8 mouse cellular contexts compared by ENCODE assay signal in genomic region chr9:121950418-121951113, GRCm38 (mm10). TPM values are rescaled to one million over a fixed set of nuclear protein-coding genes. Genes with fewer than 3 reads are reported as not detected.
DNase-seq lines count a peak whose midpoint lies in the region; ATAC-seq lines count a peak whose summit lies in the region.

Fam198a (plus strand) TSS chr9:121950988.

- H3K4me2 ChIP-seq in forebrain, embryonic 16.5 days (ENCODE audit: low read length): peak within 1 kb of the TSS; percentile 47
- peak within 1 kb of the TSS; percentile 31 for H3K4me2 ChIP-seq in limb, embryonic 11.5 days (ENCODE audit: low read depth, severe bottlenecking)
- H3K4me2 ChIP-seq in midbrain, embryonic 11.5 days: no peak within 1 kb of the TSS; the same call in 1 of the 2 replicates

- H3K4me3 ChIP-seq in forebrain, embryonic 16.5 days (replicated peaks; ENCODE audit: low read length): peak within 1 kb of the TSS; percentile 21
- peak within 1 kb of the TSS; percentile 5; the same call in 1 of the 2 replicates for H3K4me3 ChIP-seq in limb, embryonic 11.5 days (ENCODE audit: low read depth, low read length)
- H3K4me3 ChIP-seq in midbrain, embryonic 11.5 days (ENCODE audit: low read depth, low read length): no peak within 1 kb of the TSS

- no peaks in the 10 kb centered on the region for H3K27me3 ChIP-seq in forebrain, embryonic 16.5 days (replicated peaks; ENCODE audit: control insufficient read depth, insufficient read depth, low read length)
- H3K27me3 ChIP-seq in limb, embryonic 11.5 days (ENCODE audit: control insufficient read depth, insufficient read depth, low read length): no peaks in the 10 kb centered on the region
- no peaks in the 10 kb centered on the region for H3K27me3 ChIP-seq in midbrain, embryonic 11.5 days (ENCODE audit: control insufficient read depth, insufficient read depth, low read length)

- peak within 1 kb of the TSS; percentile 51; the same call in 1 of the 2 replicates for H3K27ac ChIP-seq in forebrain, embryonic 16.5 days (ENCODE audit: low read length)
- no peak within 1 kb of the TSS for H3K27ac ChIP-seq in limb, embryonic 11.5 days (replicated peaks; ENCODE audit: low read depth, low read length)
- H3K27ac ChIP-seq in midbrain, embryonic 11.5 days (ENCODE audit: low read depth, low read length): no peak within 1 kb of the TSS

- no peaks in the 10 kb centered on the region for H3K9me3 ChIP-seq in forebrain, embryonic 16.5 days (ENCODE audit: control insufficient read depth, low read length)
- no peaks in the 10 kb centered on the region for H3K9me3 ChIP-seq in limb, embryonic 11.5 days (ENCODE audit: control insufficient read depth, low read length)
- H3K9me3 ChIP-seq in midbrain, embryonic 11.5 days (ENCODE audit: control insufficient read depth, low read length): no peaks in the 10 kb centered on the region

- peak; percentile 94 for ATAC-seq in forebrain, embryonic 16.5 days
- peak; percentile 73 to 83 for ATAC-seq in hematopoietic stem cell, adult 5-6 weeks (replicated peaks in 1 of 2; ENCODE audit: insufficient read depth in 1 of 2, low FRiP score in 2 of 2, low TSS enrichment in 1 of 2, low read depth in 1 of 2, poor library complexity in 2 of 2, severe bottlenecking in 2 of 2)
- peak; percentile 75 for ATAC-seq in limb, embryonic 11.5 days (ENCODE audit: insufficient number of reproducible peaks, low FRiP score, low TSS enrichment, low read depth)
- ATAC-seq in midbrain, embryonic 11.5 days (ENCODE audit: low FRiP score): peak; percentile 65; the same call in 1 of the 2 replicates

- peak; percentile 48 for DNase-seq in ZHBTc4 (ENCODE audit: low read depth, low spot score)
- DNase-seq in cerebellum, adult 11 months: peak; percentile 41
- DNase-seq in limb, embryonic 11.5 days (ENCODE audit: low spot score): peak; percentile 51
- no peak for DNase-seq in midbrain, embryonic 11.5 days (ENCODE audit: low spot score, missing footprints)
- peak; percentile 78 for DNase-seq in urinary bladder, postnatal 14 days (ENCODE audit: low spot score)
- DNase-seq in left cerebral cortex, adult 9 months (ENCODE audit: low spot score in 2 of 2): no peak

- WGBS in forebrain, embryonic 16.5 days: 4% methylated on average over 14 of the region's 14 CpGs
- WGBS in limb, embryonic 11.5 days: 14% methylated on average over 14 of the region's 14 CpGs
- WGBS in midbrain, embryonic 11.5 days: 11% methylated on average over 14 of the region's 14 CpGs

- H3K4me1 ChIP-seq in forebrain, embryonic 16.5 days (replicated peaks; ENCODE audit: control insufficient read depth, insufficient read depth, low read length): peaks cover 11% of the 10 kb centered on the region
- no peaks in the 10 kb centered on the region for H3K4me1 ChIP-seq in limb, embryonic 11.5 days (ENCODE audit: control insufficient read depth, insufficient read depth, low read length)
- H3K4me1 ChIP-seq in midbrain, embryonic 11.5 days (ENCODE audit: control insufficient read depth, insufficient read depth, low read length): peaks cover 6% of the 10 kb centered on the region

- H3K36me3 ChIP-seq in forebrain, embryonic 16.5 days (ENCODE audit: control insufficient read depth, insufficient read depth): no peaks in the 10 kb centered on the region
- H3K36me3 ChIP-seq in limb, embryonic 11.5 days (ENCODE audit: control insufficient read depth, insufficient read depth, low read length): no peaks in the 10 kb centered on the region
- H3K36me3 ChIP-seq in midbrain, embryonic 11.5 days (ENCODE audit: control insufficient read depth, insufficient read depth, low read length): no peaks in the 10 kb centered on the region

- H3K9ac ChIP-seq in forebrain, embryonic 16.5 days (replicated peaks; ENCODE audit: low read depth, low read length): peak within 1 kb of the TSS; percentile 35
- H3K9ac ChIP-seq in limb, embryonic 11.5 days (ENCODE audit: low read length): no peak within 1 kb of the TSS; the same call in 1 of the 2 replicates
- no peak within 1 kb of the TSS for H3K9ac ChIP-seq in midbrain, embryonic 11.5 days (ENCODE audit: low read length)

RNA-seq across cellular contexts. Expression of gene Fam198a, which starts in this region (rescaled TPM):
- 1.6 and 1.8 TPM in 2 replicates for polyA plus RNA-seq in forebrain, embryonic 16.5 days (2015; fragmentation: Nextera tagmentation; extraction: Ambion mirVana)
- 0.38 TPM in 1 of 2 replicates, not detected in the other for total RNA-seq in hematopoietic stem cell, adult 5-6 weeks (2017)
- polyA plus RNA-seq in limb, embryonic 11.5 days (2014; fragmentation: Nextera tagmentation; extraction: Ambion mirVana): 0.45 and 0.54 TPM in 2 replicates
- 0.23 and 0.52 TPM in 2 replicates for polyA plus RNA-seq in midbrain, embryonic 11.5 days (2014; fragmentation: Nextera tagmentation; extraction: Ambion mirVana)

Comparison
In these comparisons a context has a peak if more than half of its experiments do, and no peak if none do; other contexts are left out.
1. Peak in ATAC-seq in hematopoietic stem cell, adult 5-6 weeks; RNA of the gene not detected or under 1 TPM.
2. Peak in DNase-seq, ATAC-seq, H3K4me3 ChIP-seq and H3K4me2 ChIP-seq in limb, embryonic 11.5 days; RNA of the gene not detected or under 1 TPM.
3. Peak in ATAC-seq in midbrain, embryonic 11.5 days; RNA of the gene not detected or under 1 TPM.
4. DNase-seq: peak in ZHBTc4 (single experiment), cerebellum, adult 11 months (single experiment) and urinary bladder, postnatal 14 days (single experiment); none in midbrain, embryonic 11.5 days (single experiment) and left cerebral cortex, adult 9 months (0 of 2).
5. Peak in every context shown above with its lines, with median percentiles within 50 percentile points of each other: ATAC-seq.